Comparison of ENCODE assay signal across 8 mouse cellular contexts in genomic region chr2:5715054-5715410, GRCm38 (mm10). TPM values are rescaled to one million over a fixed set of nuclear protein-coding genes. Genes with fewer than 3 reads are reported as not detected.
DNase-seq lines count a peak whose midpoint lies in the region; ATAC-seq lines count a peak whose summit lies in the region.

No protein-coding gene starts in this region.

- ATAC-seq in kidney, embryonic 15.5 days (replicated peaks; ENCODE audit: low FRiP score), result peak; percentile 37
- peak; percentile 33; the same call in 1 of the 2 replicates for ATAC-seq in hindbrain, embryonic 11.5 days (ENCODE audit: low FRiP score)
- no peak for ATAC-seq in midbrain, embryonic 14.5 days (ENCODE audit: low FRiP score, low TSS enrichment)

- H3K9ac ChIP-seq in kidney, embryonic 15.5 days, result peak overlapping the region; percentile 56; the same call in 1 of the 2 replicates
- peak overlapping the region; percentile 68; the same call in 1 of the 2 replicates for H3K9ac ChIP-seq in hindbrain, embryonic 11.5 days (ENCODE audit: low read depth, low read length)
- H3K9ac ChIP-seq in midbrain, embryonic 14.5 days (replicated peaks; ENCODE audit: low read length), result peak overlapping the region; percentile 69

- H3K4me2 ChIP-seq in kidney, embryonic 15.5 days, result peak overlapping the region; percentile 100
- peak overlapping the region; percentile 99 for H3K4me2 ChIP-seq in hindbrain, embryonic 11.5 days (replicated peaks; ENCODE audit: low read depth, low read length)
- peak overlapping the region; percentile 99 for H3K4me2 ChIP-seq in midbrain, embryonic 14.5 days (ENCODE audit: low read length)

- 0% methylated on average over 19 of the region's 19 CpGs for WGBS in kidney, embryonic 15.5 days
- under 1% methylated on average over 19 of the region's 19 CpGs for WGBS in hindbrain, embryonic 11.5 days
- under 1% methylated on average over 19 of the region's 19 CpGs for WGBS in midbrain, embryonic 14.5 days

- H3K4me3 ChIP-seq in kidney, embryonic 15.5 days (replicated peaks), result peak overlapping the region; percentile 67
- peak overlapping the region; percentile 57 for H3K4me3 ChIP-seq in brown adipose tissue, adult 24 weeks (ENCODE audit: insufficient read depth, low read depth, low read length)
- H3K4me3 ChIP-seq in hindbrain, embryonic 11.5 days (ENCODE audit: low read depth, low read length), result peak overlapping the region; percentile 69
- H3K4me3 ChIP-seq in midbrain, embryonic 14.5 days (replicated peaks; ENCODE audit: low read depth, low read length), result peak overlapping the region; percentile 66

- H3K4me1 ChIP-seq in kidney, embryonic 15.5 days, result peaks cover 21% of the 10 kb centered on the region
- H3K4me1 ChIP-seq in brown adipose tissue, adult 24 weeks (ENCODE audit: control insufficient read depth, insufficient read depth, insufficient read length, low read length), result peaks cover 2% of the 10 kb centered on the region; the same call in 1 of the 2 replicates
- H3K4me1 ChIP-seq in hindbrain, embryonic 11.5 days (replicated peaks; ENCODE audit: control insufficient read depth, insufficient read depth, low read length), result no peaks in the 10 kb centered on the region
- H3K4me1 ChIP-seq in midbrain, embryonic 14.5 days (ENCODE audit: control insufficient read depth, insufficient read depth, low read length), result peaks cover 8% of the 10 kb centered on the region; the same call in 1 of the 2 replicates

- no peak for DNase-seq in kidney, adult 9 months
- DNase-seq in hindbrain, embryonic 11.5 days (ENCODE audit: low spot score), result no peak
- DNase-seq in midbrain, embryonic 14.5 days, result no peak
- DNase-seq in cerebellum, adult 8-10 months, result no peak
- no peak for DNase-seq in urinary bladder, adult 2 months (ENCODE audit: low spot score)
- no peak for DNase-seq in layer of hippocampus, adult 9-11 months

- peaks cover 36% of the 10 kb centered on the region for H3K27me3 ChIP-seq in kidney, embryonic 15.5 days
- peaks cover 13% of the 10 kb centered on the region for H3K27me3 ChIP-seq in hindbrain, embryonic 11.5 days (ENCODE audit: control insufficient read depth, insufficient read depth, low read length)
- H3K27me3 ChIP-seq in midbrain, embryonic 14.5 days (ENCODE audit: control insufficient read depth, insufficient read depth, low read length), result peaks cover 10% of the 10 kb centered on the region; the same call in 1 of the 2 replicates

- H3K36me3 ChIP-seq in kidney, embryonic 15.5 days, result no peaks in the 10 kb centered on the region
- no peaks in the 10 kb centered on the region for H3K36me3 ChIP-seq in hindbrain, embryonic 11.5 days (ENCODE audit: control insufficient read depth, insufficient read depth, low read length)
- H3K36me3 ChIP-seq in midbrain, embryonic 14.5 days (ENCODE audit: control insufficient read depth, insufficient read depth, low read length), result no peaks in the 10 kb centered on the region

- 0 out of 2 replicates have a peak, but pooled peaks cover 3% of the 10 kb centered on the region for H3K9me3 ChIP-seq in kidney, embryonic 15.5 days (replicated peaks)
- H3K9me3 ChIP-seq in hindbrain, embryonic 11.5 days (ENCODE audit: control insufficient read depth, low read length), result no peaks in the 10 kb centered on the region
- no peaks in the 10 kb centered on the region for H3K9me3 ChIP-seq in midbrain, embryonic 14.5 days (ENCODE audit: control insufficient read depth, low read length)

- H3K27ac ChIP-seq in kidney, embryonic 15.5 days, result no peak overlapping the region
- no peak overlapping the region for H3K27ac ChIP-seq in brown adipose tissue, adult 24 weeks (replicated peaks; ENCODE audit: low read depth, low read length)
- no peak overlapping the region for H3K27ac ChIP-seq in hindbrain, embryonic 11.5 days (ENCODE audit: low read depth, low read length)
- H3K27ac ChIP-seq in midbrain, embryonic 14.5 days (replicated peaks; ENCODE audit: low read depth, low read length), result peak overlapping the region; percentile 64

RNA-seq across cellular contexts. Expression of gene Camk1d, which starts 0.7 kb away (rescaled TPM):
- 1.9 and 2.4 TPM in 2 replicates for polyA plus RNA-seq in kidney, embryonic 15.5 days (2015; fragmentation: Nextera tagmentation; extraction: Ambion mirVana)
- polyA plus RNA-seq in brown adipose tissue, adult 24 weeks (2012; ENCODE audit: insufficient read depth, insufficient read length, missing spikeins), result 1.6 and 1.9 TPM in 2 replicates
- polyA plus RNA-seq in hindbrain, embryonic 11.5 days (2014; fragmentation: Nextera tagmentation; extraction: Ambion mirVana), result 2.2 and 2.7 TPM in 2 replicates
- polyA plus RNA-seq in midbrain, embryonic 14.5 days (2014; fragmentation: Nextera tagmentation; extraction: Ambion mirVana), result 6.0 and 6.4 TPM in 2 replicates
- 6.2 and 7.0 TPM in 2 replicates for polyA plus RNA-seq in urinary bladder, adult 2 months (2012; rRNA removed)
